ENCODE assay signal across 11 mouse cellular contexts in the genomic region with DNA sequence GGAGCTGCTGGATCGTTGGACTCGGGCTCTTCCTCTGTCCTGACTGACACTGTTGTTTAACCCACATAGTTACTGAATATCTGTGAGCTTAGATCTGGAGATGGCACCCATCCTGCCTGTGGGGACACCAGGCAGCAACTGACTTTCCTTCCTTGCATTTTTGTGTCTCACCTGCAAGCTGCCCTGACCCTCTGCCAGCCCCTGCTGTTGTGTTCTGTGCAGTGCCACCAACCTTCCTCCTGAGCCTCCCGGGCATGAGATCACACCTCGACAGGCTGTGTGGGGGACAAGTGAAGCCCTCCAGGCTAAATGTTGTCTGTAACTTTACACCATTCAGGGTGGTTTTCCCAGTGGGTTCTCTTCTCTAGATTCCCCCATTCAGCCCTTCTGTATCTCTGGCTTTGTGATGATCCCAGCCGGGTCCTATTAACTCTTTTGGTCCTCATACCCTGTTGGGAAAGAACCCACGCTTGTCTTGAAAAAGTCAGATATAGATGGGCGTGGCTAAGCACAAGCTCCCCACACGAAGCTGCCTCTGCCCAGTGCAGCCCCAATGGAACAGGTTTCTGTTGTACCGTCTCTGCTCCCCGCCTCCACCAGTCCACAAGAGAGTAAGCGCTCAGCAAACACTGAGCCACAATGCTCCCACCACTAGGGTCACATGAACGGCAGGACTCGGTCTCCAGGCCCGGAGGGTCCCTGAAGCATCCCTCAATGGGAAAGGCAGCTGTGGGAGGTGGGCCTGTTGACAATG. TPM values are rescaled to one million over a fixed set of nuclear protein-coding genes. Genes with fewer than 3 reads are reported as not detected.
DNase-seq lines count a peak whose midpoint lies in the region; ATAC-seq lines count a peak whose summit lies in the region.
"Had no signal": no experiment of that assay in that cellular context is flagged by ENCODE, and none has a peak within 500 bp of the region (broad histone marks: within the 10 kb centered on the region; RNA-seq: fewer than 3 reads in every experiment).

No protein-coding gene starts in this region.

- intact Hi-C loops in gastrocnemius, postnatal 14 days (cut with DNase I; ENCODE audit: low total_unique reads), result no loop called here

- 0 out of 2 replicates have a peak overlapping the region, but pooled peaks have one; percentile 10 for H3K4me2 ChIP-seq in lung, embryonic 15.5 days
- H3K4me2 ChIP-seq in hindbrain, embryonic 15.5 days, result peak overlapping the region; percentile 42
- peak overlapping the region; percentile 30 for H3K4me2 ChIP-seq in neural tube, embryonic 15.5 days
- H3K4me2 ChIP-seq: liver, embryonic 11.5 days; stomach, embryonic 15.5 days had no signal

- WGBS in lung, embryonic 15.5 days, result 34% methylated on average over 14 of the region's 14 CpGs
- 35% methylated on average over 14 of the region's 14 CpGs for WGBS in hindbrain, embryonic 15.5 days
- 41% methylated on average over 14 of the region's 14 CpGs for WGBS in neural tube, embryonic 15.5 days

- no peak overlapping the region for H3K27ac ChIP-seq in lung, embryonic 15.5 days
- peak overlapping the region; percentile 43; the same call in 1 of the 2 replicates for H3K27ac ChIP-seq in hindbrain, embryonic 15.5 days (replicated peaks)
- H3K27ac ChIP-seq in neural tube, embryonic 15.5 days (replicated peaks), result peak overlapping the region; percentile 43; the same call in 1 of the 2 replicates
- H3K27ac ChIP-seq: stomach, embryonic 15.5 days had no signal

- 0 out of 2 replicates have a peak, but pooled peaks cover 3% of the 10 kb centered on the region for H3K27me3 ChIP-seq in lung, embryonic 15.5 days
- H3K27me3 ChIP-seq in hindbrain, embryonic 15.5 days, result no peaks in the 10 kb centered on the region
- no peaks in the 10 kb centered on the region for H3K27me3 ChIP-seq in neural tube, embryonic 15.5 days (replicated peaks)
- H3K27me3 ChIP-seq: stomach, embryonic 15.5 days had no signal

- H3K36me3 ChIP-seq in lung, embryonic 15.5 days, result no peaks in the 10 kb centered on the region
- H3K36me3 ChIP-seq in hindbrain, embryonic 15.5 days, result no peaks in the 10 kb centered on the region
- no peaks in the 10 kb centered on the region for H3K36me3 ChIP-seq in neural tube, embryonic 15.5 days
- H3K36me3 ChIP-seq: stomach, embryonic 15.5 days had no signal

- H3K9me3 ChIP-seq in lung, embryonic 15.5 days, result no peaks in the 10 kb centered on the region
- no peaks in the 10 kb centered on the region for H3K9me3 ChIP-seq in hindbrain, embryonic 15.5 days
- H3K9me3 ChIP-seq in neural tube, embryonic 15.5 days (replicated peaks), result no peaks in the 10 kb centered on the region
- H3K9me3 ChIP-seq: stomach, embryonic 15.5 days had no signal

- ATAC-seq in lung, embryonic 15.5 days (ENCODE audit: borderline replicate concordance, extremely low read depth, low FRiP score, low TSS enrichment), result peak; percentile 8; the same call in 1 of the 2 replicates
- peak; percentile 29 for ATAC-seq in hindbrain, embryonic 15.5 days (ENCODE audit: low FRiP score, low read depth)
- ATAC-seq in neural tube, embryonic 15.5 days (ENCODE audit: low FRiP score), result no peak

- no peak overlapping the region for H3K9ac ChIP-seq in lung, embryonic 15.5 days
- H3K9ac ChIP-seq in hindbrain, embryonic 15.5 days, result no peak overlapping the region
- H3K9ac ChIP-seq in neural tube, embryonic 15.5 days (replicated peaks), result 0 out of 2 replicates have a peak overlapping the region, but pooled peaks have one; percentile 15
- H3K9ac ChIP-seq: stomach, embryonic 15.5 days had no signal

- DNase-seq in cerebellum, postnatal 14 days, result peak; percentile 67 to 71
- DNase-seq in cerebellum, adult 8-10 months, result no peak
- no peak for DNase-seq in lung, postnatal 25 days (ENCODE audit: low spot score)
- no peak for DNase-seq in right cerebral cortex, adult 18-20 months
- no peak for DNase-seq in gastrocnemius, postnatal 14 days
- DNase-seq: B cell, adult 2 months had no signal

- peaks cover 20% of the 10 kb centered on the region for H3K4me1 ChIP-seq in lung, embryonic 15.5 days
- H3K4me1 ChIP-seq in hindbrain, embryonic 15.5 days (replicated peaks), result peaks cover 23% of the 10 kb centered on the region
- peaks cover 22% of the 10 kb centered on the region for H3K4me1 ChIP-seq in neural tube, embryonic 15.5 days
- H3K4me1 ChIP-seq: stomach, embryonic 15.5 days had no signal

- H3K4me3 ChIP-seq in lung, embryonic 15.5 days, result no peak overlapping the region
- H3K4me3 ChIP-seq in hindbrain, embryonic 15.5 days, result no peak overlapping the region
- H3K4me3 ChIP-seq in neural tube, embryonic 15.5 days (replicated peaks), result no peak overlapping the region
- H3K4me3 ChIP-seq: stomach, embryonic 15.5 days had no signal

RNA-seq across cellular contexts. Expression of a gene that starts 26.2 kb away (rescaled TPM):
- 5.5 and 5.6 TPM in 2 replicates for polyA plus RNA-seq in lung, embryonic 15.5 days (2015; fragmentation: Nextera tagmentation; extraction: Ambion mirVana)
- 13.2 and 13.8 TPM in 2 replicates for polyA plus RNA-seq in hindbrain, embryonic 15.5 days (2015; fragmentation: Nextera tagmentation; extraction: Ambion mirVana)
- 18.2 and 22.6 TPM in 2 replicates for polyA plus RNA-seq in neural tube, embryonic 15.5 days (2015; fragmentation: Nextera tagmentation; extraction: Ambion mirVana)
- total RNA-seq in gastrocnemius, postnatal 14 days (2021), result under 1 TPM; 0.44 to 0.72 TPM

Comparison
In these comparisons a context has a peak if more than half of its experiments do, and no peak if none do; other contexts are left out.
1. DNase-seq: peak in cerebellum, postnatal 14 days (2 of 2); none in cerebellum, adult 8-10 months (single experiment), lung, postnatal 25 days (single experiment), right cerebral cortex, adult 18-20 months (single experiment) and gastrocnemius, postnatal 14 days (single experiment).
2. Peak in every context shown above with its lines, with median percentiles within 50 percentile points of each other: H3K4me2 ChIP-seq.